Mouse (Mus musculus) left cerebral cortex, postnatal 36 days (tissue): ENCODE measurements around the gene Gm2115. TPM values are rescaled to one million over a fixed set of nuclear protein-coding genes. Genes with fewer than 3 reads are reported as not detected.

Source experiments
- DNase-seq, 2 experiments: peaks; one replicate each; pipeline ENCODE4 v3.0.0; 2021 to 2022; ENCODE audit warnings: low spot score in 2 of 2, mixed read lengths in 1 of 2
- intact Hi-C: fragments of 180-260 bp; cut with DNase I; formaldehyde crosslinking; loops from one replicate; pipeline ENCODE4 v1.15.1; 2025
- total RNA-seq, 2 experiments: library from RNA; stranded (reverse); gene quantifications; 2 replicates each; pipeline ENCODE4 v1.2.3; 2021

Gene Gm2115
- total RNA-seq, 2 experiments from 2014 or later = 4.6 to 4.8 TPM

GRCm38 (mm10) chr7:84618951-84619350, 90.2 kb downstream of the Gm2115 start:
- intact Hi-C loops = no loop called here
- no peak for DNase-seq

- intact Hi-C loops = no loop called here
- DNase-seq = no peak
These were observed 92.2 kb downstream of the Gm2115 start for GRCm38 (mm10) chr7:84620956-84621355.

- intact Hi-C loops = no loop called here
- DNase-seq = no peak
These were observed 95.0 kb downstream of the Gm2115 start for GRCm38 (mm10) chr7:84623718-84624117.

GRCm38 (mm10) chr7:84631878-84632277, 103.1 kb downstream of the Gm2115 start:
- intact Hi-C loops = no loop called here
- DNase-seq = no peak

Other genes starting within 250 kb of the Gm2115 start
- 100 to 1,000 TPM; 224 to 265 TPM for gene Arnt2, start 118.8 kb upstream of the Gm2115 start, total RNA-seq
- gene Fah, start 77.8 kb downstream of the Gm2115 start, total RNA-seq = 10 to 100 TPM; 15.1 to 20.1 TPM
- 10 to 100 TPM; 59.9 to 63.2 TPM for gene Zfand6, start 161.0 kb downstream of the Gm2115 start, total RNA-seq